In genomic region chr5:148792736-148793440, GRCm38 (mm10) we compare ENCODE assay signal across 9 mouse cellular contexts.
DNase-seq lines count a peak whose midpoint lies in the region; ATAC-seq and TF ChIP-seq lines count a peak whose summit lies in the region.
"Had no signal": no experiment of that assay in that cellular context is flagged by ENCODE, and none has a peak within 500 bp of the region (broad histone marks: within the 10 kb centered on the region; RNA-seq: fewer than 3 reads in every experiment).

No protein-coding gene starts in this region.

- no peaks in the 10 kb centered on the region for H3K9me3 ChIP-seq in heart, embryonic 12.5 days (replicated peaks)

- H3K27ac ChIP-seq in heart, embryonic 12.5 days (ENCODE audit: poor library complexity, severe bottlenecking): no peak overlapping the region
- no peak overlapping the region for H3K27ac ChIP-seq in kidney, adult 2 months (ENCODE audit: insufficient read depth, low read depth, low read length)

- H3K4me1 ChIP-seq in heart, embryonic 12.5 days (replicated peaks): 0 out of 2 replicates have a peak, but pooled peaks cover 3% of the 10 kb centered on the region
- H3K4me1 ChIP-seq in kidney, adult 2 months (ENCODE audit: control insufficient read depth, insufficient read depth, low read length): peaks cover 15% of the 10 kb centered on the region

- H3K9ac ChIP-seq in heart, embryonic 12.5 days: no peak overlapping the region; the same call in 1 of the 2 replicates

- ATAC-seq in heart, embryonic 12.5 days (ENCODE audit: insufficient number of reproducible peaks, low FRiP score): no peak
- ATAC-seq in monocyte, adult 5-6 weeks (replicated peaks; ENCODE audit: insufficient number of reproducible peaks, low FRiP score, low TSS enrichment, poor library complexity, severe bottlenecking): peak; percentile 48; the same call in 1 of the 2 replicates

- 15% methylated on average over 14 of the region's 14 CpGs for WGBS in heart, embryonic 12.5 days
- 8% methylated on average over 14 of the region's 14 CpGs for WGBS in kidney, adult 2 months

- TF ChIP-seq POLR2A in kidney, adult 2 months (IDR thresholded peaks at IDR 0.05; ENCODE audit: low read depth, low read length): no peak

- H3K36me3 ChIP-seq in heart, embryonic 12.5 days: no peaks in the 10 kb centered on the region
- H3K36me3 ChIP-seq in kidney, adult 2 months (ENCODE audit: control insufficient read depth, insufficient read depth, low read length): no peaks in the 10 kb centered on the region
- H3K36me3 ChIP-seq: G1E had no signal

- DNase-seq in heart, adult 11 months: peak; percentile 94
- peak; percentile 85 for DNase-seq in cerebellum, adult 9-10 months
- DNase-seq in frontal cortex, postnatal 36 days (ENCODE audit: low spot score in 2 of 2): peak; percentile 91 to 92
- DNase-seq in kidney, adult 2 months: peak; percentile 85
- peak; percentile 91 for DNase-seq in left cerebral cortex, postnatal 4 days
- peak; percentile 59 to 81 for DNase-seq in spleen, postnatal 14 days (ENCODE audit: low spot score in 2 of 2)

- no peak overlapping the region for H3K4me3 ChIP-seq in heart, embryonic 12.5 days
- H3K4me3 ChIP-seq in kidney, adult 2 months (ENCODE audit: insufficient read depth, low read depth, low read length): no peak overlapping the region

- no peak overlapping the region for H3K4me2 ChIP-seq in heart, embryonic 12.5 days

- peak; percentile 97 for TF ChIP-seq CTCF in kidney, adult 2 months (conservative IDR thresholded peaks at IDR 0.05; ENCODE audit: insufficient read depth, insufficient read length, low read depth, low read length)

- intact Hi-C loops in left cerebral cortex, postnatal 4 days (cut with DNase I): loop anchor here (5.0 kb wide), 2 partner anchors 241 to 461 kb away; partner anchors contain the start of gene Ubl3

- peaks cover 5% of the 10 kb centered on the region; the same call in 1 of the 2 replicates for H3K27me3 ChIP-seq in heart, embryonic 12.5 days (replicated peaks)
- H3K27me3 ChIP-seq in kidney, adult 2 months (replicated peaks; ENCODE audit: control insufficient read depth, insufficient read depth, low read length): no peaks in the 10 kb centered on the region
